Mouse (Mus musculus) heart, embryonic 11.5 days (tissue): ENCODE measurements at regions not wholly inside any gene's neighbourhood (a gene's known extent, or its start where the extent isn't known, plus 50 kb on each side); places are given as distances from the start of the nearest gene placed in this dataset.

ENCODE experiments used
- ATAC-seq: fragments of 200-750 bp; cut with Nextera tagmentation; replicated peaks from 2 replicates; pipeline ENCODE4 v1.8.0; 2017; ENCODE audit warnings: moderate library complexity; ENCODE audit not compliant: insufficient number of reproducible peaks, low FRiP score, low TSS enrichment
- H3K27ac ChIP-seq: fragments of 300-500 bp; sonication (generic); 2 replicates; pipeline ENCODE4 v1.5.1; 2014; ENCODE audit warnings: mild to moderate bottlenecking, low read depth, low read length
- H3K27me3 ChIP-seq: fragments of 300-500 bp; sonication (generic); 2 replicates; pipeline ENCODE4 v1.6.1; 2014; ENCODE audit warnings: mild to moderate bottlenecking, low read length, mixed read lengths; ENCODE audit not compliant: control insufficient read depth, insufficient read depth
- H3K36me3 ChIP-seq: fragments of 300-500 bp; sonication (generic); 2 replicates; pipeline ENCODE4 v1.6.1; 2014; ENCODE audit warnings: mild to moderate bottlenecking, low read length, moderate library complexity, mixed read lengths; ENCODE audit not compliant: control insufficient read depth, insufficient read depth
- H3K4me1 ChIP-seq: fragments of 300-500 bp; sonication (generic); 2 replicates; pipeline ENCODE4 v1.6.1; 2014; ENCODE audit warnings: low read length; ENCODE audit not compliant: control insufficient read depth, insufficient read depth
- H3K4me2 ChIP-seq: fragments of 300-500 bp; sonication (generic); 2 replicates; pipeline ENCODE4 v1.6.1; 2014; ENCODE audit warnings: mild to moderate bottlenecking, moderate library complexity
- H3K4me3 ChIP-seq: fragments of 300-500 bp; sonication (generic); 2 replicates; pipeline ENCODE4 v1.5.1; 2014; ENCODE audit warnings: low read depth, low read length
- H3K9ac ChIP-seq: fragments of 300-500 bp; sonication (generic); 2 replicates; pipeline ENCODE4 v1.6.1; 2014; ENCODE audit warnings: mild to moderate bottlenecking, low read depth, low read length, moderate library complexity
- H3K9me3 ChIP-seq: fragments of 300-500 bp; sonication (generic); replicated peaks from 2 replicates; pipeline ENCODE4 v1.6.1; 2016; ENCODE audit warnings: low read length; ENCODE audit not compliant: control insufficient read depth
- WGBS: fragments of 180-500 bp; shearing (Covaris S2); extraction: QIAGEN DNeasy Blood & Tissue Kit; methylation state at CpG from one replicate; pipeline ENCODE4 v1.1.7; 2014; ENCODE audit not compliant: insufficient replicate concordance; 5-methylcytosine and 5-hydroxymethylcytosine counted together

DNA sequence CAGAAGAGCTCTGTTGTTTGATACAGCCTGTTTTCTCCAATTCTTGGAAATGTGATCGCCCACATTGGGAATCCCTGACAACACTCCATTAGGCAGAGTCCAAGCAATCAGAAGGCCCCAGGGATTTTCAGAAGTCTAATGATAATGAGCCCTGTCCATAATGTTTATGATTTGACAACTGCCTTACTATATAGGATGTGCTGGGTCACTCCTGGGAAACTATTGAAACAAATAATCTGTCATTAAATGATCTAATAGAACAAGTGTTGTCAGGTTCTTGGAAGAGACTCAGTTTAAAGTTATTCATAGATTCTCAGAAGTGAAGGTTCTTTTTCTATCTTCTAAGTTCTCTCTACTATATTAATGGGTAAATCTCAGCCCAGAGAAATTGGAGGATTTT, 395.9 kb downstream of the Tns1 start:
- Histone ChIP-seq H3K4me3 (no peak overlapping the region), H3K36me3 (no peaks in the 10 kb centered on the region), H3K9me3 (no peaks in the 10 kb centered on the region), H3K4me1 (peaks cover 2% of the 10 kb centered on the region; the same call in 1 of the 2 replicates), H3K4me2 (no peak overlapping the region), H3K27me3 (no peaks in the 10 kb centered on the region), H3K27ac (no peak overlapping the region), H3K9ac (no peak overlapping the region)
- 78% methylated on average over 1 of the region's 1 CpGs for WGBS
- no peak for ATAC-seq

DNA sequence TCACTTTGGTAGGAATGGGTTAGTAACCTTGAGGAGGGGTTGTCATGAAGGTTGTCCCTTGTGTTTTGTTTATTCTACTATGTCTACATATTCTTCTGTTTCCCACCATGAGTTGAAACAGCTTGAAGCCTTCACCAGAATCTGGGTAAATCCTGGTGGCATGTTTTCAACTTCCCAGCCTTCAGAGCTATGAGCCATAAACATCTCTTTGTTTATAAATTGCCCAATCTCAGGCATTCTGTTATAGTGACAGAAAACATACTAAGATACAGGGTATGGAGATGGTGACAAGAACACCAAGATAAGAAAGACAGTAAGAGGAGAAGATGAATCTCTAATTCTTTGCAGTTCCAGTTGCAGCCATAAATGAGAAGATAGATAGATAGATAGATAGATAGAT, 396.5 kb downstream of the Tns1 start:
- H3K4me2 ChIP-seq = no peak overlapping the region
- ATAC-seq = no peak

DNA sequence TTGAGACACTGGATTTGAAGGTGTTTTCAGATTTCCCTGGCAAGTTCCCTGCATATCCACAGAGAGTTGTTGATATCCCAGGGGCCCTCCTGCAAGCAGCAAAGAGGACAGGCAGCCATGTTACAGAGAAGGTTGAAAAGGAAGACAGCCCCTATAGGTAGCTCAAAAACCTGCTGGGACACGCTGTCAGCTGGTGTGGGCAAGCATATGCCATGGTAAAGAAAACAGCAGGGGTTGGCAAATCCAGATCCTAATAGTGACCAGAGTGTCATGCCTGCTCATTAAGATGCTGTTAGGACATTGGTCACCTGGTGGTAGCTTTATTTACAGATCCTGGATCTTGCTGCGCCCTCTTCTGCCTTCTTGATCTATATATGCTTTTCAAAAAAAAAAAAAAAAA, 397.6 kb downstream of the Tns1 start:
- no peak overlapping the region for H3K27ac ChIP-seq
- WGBS = 80% methylated on average over 2 of the region's 2 CpGs
- no peaks in the 10 kb centered on the region for H3K36me3 ChIP-seq
- no peak overlapping the region for H3K9ac ChIP-seq
- H3K27me3 ChIP-seq = no peaks in the 10 kb centered on the region
- H3K4me1 ChIP-seq = peaks cover 2% of the 10 kb centered on the region; the same call in 1 of the 2 replicates
- ATAC-seq = no peak
- no peaks in the 10 kb centered on the region for H3K9me3 ChIP-seq
- no peak overlapping the region for H3K4me2 ChIP-seq
- H3K4me3 ChIP-seq = no peak overlapping the region

More for the DNA sequence above, 396.5 kb downstream of the Tns1 start:
- Histone ChIP-seq H3K36me3 (no peaks in the 10 kb centered on the region), H3K27me3 (no peaks in the 10 kb centered on the region), H3K9ac (no peak overlapping the region), H3K4me3 (no peak overlapping the region), H3K4me1 (peaks cover 2% of the 10 kb centered on the region; the same call in 1 of the 2 replicates), H3K27ac (no peak overlapping the region), H3K9me3 (no peaks in the 10 kb centered on the region)

DNA sequence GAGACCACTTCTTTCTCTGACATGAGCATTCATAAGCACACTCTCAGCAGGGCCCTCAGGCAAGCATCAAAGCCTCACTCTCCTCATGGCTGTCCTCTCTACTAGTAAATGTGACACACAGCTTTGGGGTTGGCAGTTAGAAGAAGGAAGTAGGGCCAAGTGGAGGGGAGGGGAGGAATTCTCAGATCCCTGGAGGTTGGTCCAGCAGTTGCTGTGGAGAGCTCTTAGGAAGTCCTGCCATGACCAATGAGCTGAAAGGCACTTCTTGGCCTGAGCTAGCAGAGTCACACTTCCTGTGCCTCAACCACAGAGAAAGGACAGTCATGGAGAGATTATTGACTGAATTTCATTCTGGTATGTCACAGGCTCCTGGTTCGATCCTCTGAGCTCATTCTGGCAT, 398.8 kb downstream of the Tns1 start:
- no peak overlapping the region for H3K4me2 ChIP-seq
- no peak for ATAC-seq
- H3K27ac ChIP-seq = no peak overlapping the region
- no peak overlapping the region for H3K9ac ChIP-seq
- no peaks in the 10 kb centered on the region for H3K9me3 ChIP-seq
- 92% methylated on average over 1 of the region's 1 CpGs for WGBS
- H3K36me3 ChIP-seq = no peaks in the 10 kb centered on the region
- no peaks in the 10 kb centered on the region for H3K27me3 ChIP-seq
- H3K4me1 ChIP-seq = peaks cover 2% of the 10 kb centered on the region; the same call in 1 of the 2 replicates
- no peak overlapping the region for H3K4me3 ChIP-seq

GRCm38 (mm10) chr1:73724551-73724950, 399.7 kb downstream of the Tns1 start:
- H3K36me3 ChIP-seq = no peaks in the 10 kb centered on the region
- no peaks in the 10 kb centered on the region for H3K9me3 ChIP-seq
- no peak overlapping the region for H3K4me3 ChIP-seq
- no peak for ATAC-seq
- WGBS = 78% methylated on average over 2 of the region's 2 CpGs
- H3K27me3 ChIP-seq = no peaks in the 10 kb centered on the region
- no peak overlapping the region for H3K27ac ChIP-seq
- H3K4me1 ChIP-seq = peaks cover 2% of the 10 kb centered on the region; the same call in 1 of the 2 replicates
- H3K9ac ChIP-seq = no peak overlapping the region
- no peak overlapping the region for H3K4me2 ChIP-seq

DNA sequence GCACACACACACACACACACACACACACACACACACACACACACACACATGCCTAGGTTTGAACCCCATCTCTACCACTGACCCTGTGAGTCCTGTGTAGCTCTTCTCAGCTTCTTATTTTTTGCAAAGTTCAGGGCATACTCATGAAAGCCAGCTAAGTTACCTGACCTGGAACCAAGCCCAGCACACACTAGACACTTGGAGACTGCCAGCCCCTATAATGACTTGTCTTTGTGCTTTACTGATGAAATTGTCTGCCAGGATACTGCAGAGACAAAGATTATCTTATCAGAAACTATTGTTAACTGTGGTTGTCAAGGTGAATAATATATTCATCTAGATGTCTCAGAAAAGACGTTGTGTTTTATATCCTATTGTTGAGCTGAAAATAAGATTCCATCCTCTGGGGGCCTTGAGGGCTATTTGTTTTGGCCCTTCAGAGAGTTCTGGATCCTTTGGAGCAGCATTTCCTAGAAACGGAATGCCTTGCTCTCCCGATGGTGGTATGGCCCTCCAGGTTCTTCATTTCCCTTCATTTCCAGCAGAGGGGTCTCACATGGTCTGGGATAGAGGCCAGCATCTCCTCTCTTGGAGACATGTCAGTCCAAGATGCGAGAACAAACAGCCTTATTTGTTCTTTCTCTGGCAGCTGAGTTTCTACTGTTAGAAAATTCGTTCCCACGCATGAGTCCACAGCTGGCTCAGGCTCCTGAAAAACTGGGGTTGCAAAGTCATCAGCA, 402.6 kb downstream of the Tns1 start:
- H3K4me2 ChIP-seq = no peak overlapping the region
- H3K27me3 ChIP-seq = no peaks in the 10 kb centered on the region
- no peak overlapping the region for H3K27ac ChIP-seq
- ATAC-seq = no peak
- peaks cover 7% of the 10 kb centered on the region for H3K4me1 ChIP-seq
- 81% methylated on average over 6 of the region's 6 CpGs for WGBS
- no peaks in the 10 kb centered on the region for H3K9me3 ChIP-seq
- H3K4me3 ChIP-seq = no peak overlapping the region
- no peaks in the 10 kb centered on the region for H3K36me3 ChIP-seq
- no peak overlapping the region for H3K9ac ChIP-seq

GRCm38 (mm10) chr1:73718421-73718820, 405.8 kb downstream of the Tns1 start:
- no peak for ATAC-seq
- Histone ChIP-seq H3K27ac (no peak overlapping the region), H3K4me2 (no peak overlapping the region), H3K9ac (no peak overlapping the region), H3K4me3 (no peak overlapping the region), H3K9me3 (no peaks in the 10 kb centered on the region), H3K27me3 (no peaks in the 10 kb centered on the region), H3K36me3 (no peaks in the 10 kb centered on the region), H3K4me1 (peaks cover 5% of the 10 kb centered on the region; the same call in 1 of the 2 replicates)
- 41% methylated on average over 5 of the region's 5 CpGs for WGBS

- 32% methylated on average over 7 of the region's 7 CpGs for WGBS
- peaks cover 5% of the 10 kb centered on the region; the same call in 1 of the 2 replicates for H3K4me1 ChIP-seq
- ATAC-seq = no peak
- no peaks in the 10 kb centered on the region for H3K27me3 ChIP-seq
- H3K9me3 ChIP-seq = no peaks in the 10 kb centered on the region
- H3K36me3 ChIP-seq = no peaks in the 10 kb centered on the region
- H3K4me3 ChIP-seq = no peak overlapping the region
- H3K27ac ChIP-seq = no peak overlapping the region
- H3K9ac ChIP-seq = no peak overlapping the region
- no peak overlapping the region for H3K4me2 ChIP-seq
Measured at GRCm38 (mm10) chr1:73717401-73717800, 406.8 kb downstream of the Tns1 start.

- Histone ChIP-seq H3K9me3 (no peaks in the 10 kb centered on the region), H3K4me2 (no peak overlapping the region), H3K27ac (no peak overlapping the region), H3K27me3 (no peaks in the 10 kb centered on the region), H3K4me1 (peaks cover 5% of the 10 kb centered on the region; the same call in 1 of the 2 replicates), H3K9ac (no peak overlapping the region), H3K36me3 (no peaks in the 10 kb centered on the region), H3K4me3 (no peak overlapping the region)
- no peak for ATAC-seq
Measured at GRCm38 (mm10) chr1:73716901-73717300, 407.3 kb downstream of the Tns1 start.
